Mouse (Mus musculus) frontal cortex, postnatal 10 days (tissue): ENCODE results near the gene Pnpla2.
"Not testable (repeated sequence)": the region's sequence is repeated elsewhere in the genome, so short reads cannot be mapped to it uniquely, and the experiment has no call there.

Experiments
- DNase-seq, 2 experiments: peaks; one replicate each; pipeline ENCODE4 v3.0.0; 2022; ENCODE audit warnings: low spot score in 2 of 2, mixed read lengths in 1 of 2

Pnpla2 gene

GRCm38 (mm10) chr7:141431434-141432185 lies 23.4 kb upstream of the Pnpla2 start:
- DNase-seq = peak in 1 of 2 experiments; percentile 15

GRCm38 (mm10) chr7:141432186-141432611 lies 22.8 kb upstream of the Pnpla2 start:
- DNase-seq = peak in 1 of 2 experiments; percentile 15

DNA sequence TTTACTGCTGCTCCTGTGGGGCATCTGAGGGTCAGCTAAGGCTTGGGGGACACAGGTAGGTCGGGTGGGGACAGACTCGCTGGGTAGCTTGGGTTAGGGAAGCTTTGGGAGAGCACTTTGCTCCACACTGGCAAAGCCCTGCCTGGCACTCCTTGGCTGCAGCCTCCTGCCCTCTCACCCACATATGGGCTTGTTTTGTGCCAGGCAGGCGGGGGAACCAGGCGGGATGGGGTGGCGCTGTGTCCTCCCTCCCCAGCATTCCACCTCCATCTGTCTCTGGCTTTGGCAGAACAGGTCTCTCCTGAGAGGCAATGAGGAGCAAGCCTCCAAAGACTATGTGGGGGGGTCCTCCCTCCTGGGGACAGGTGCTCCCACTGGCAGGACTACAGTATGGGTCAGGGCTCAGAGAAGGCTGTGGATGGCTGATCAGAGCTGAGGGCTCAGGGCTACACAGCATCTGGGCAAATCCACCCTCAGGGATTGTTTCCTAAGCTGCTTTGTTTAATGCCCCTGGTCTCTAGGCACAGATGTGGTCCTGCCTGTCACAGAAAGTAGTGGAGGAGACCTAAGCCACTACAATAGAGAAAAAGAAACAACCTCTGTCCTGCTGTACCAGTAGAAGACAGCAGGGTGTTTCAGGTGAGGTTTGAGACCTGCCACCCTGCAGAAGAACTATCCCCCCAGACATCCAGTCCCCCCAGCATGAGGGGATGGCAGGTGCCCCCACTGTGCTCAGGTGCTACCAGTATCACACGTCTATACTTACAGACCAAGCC lies 22.1 kb upstream of the Pnpla2 start:
- no peak for DNase-seq

DNA sequence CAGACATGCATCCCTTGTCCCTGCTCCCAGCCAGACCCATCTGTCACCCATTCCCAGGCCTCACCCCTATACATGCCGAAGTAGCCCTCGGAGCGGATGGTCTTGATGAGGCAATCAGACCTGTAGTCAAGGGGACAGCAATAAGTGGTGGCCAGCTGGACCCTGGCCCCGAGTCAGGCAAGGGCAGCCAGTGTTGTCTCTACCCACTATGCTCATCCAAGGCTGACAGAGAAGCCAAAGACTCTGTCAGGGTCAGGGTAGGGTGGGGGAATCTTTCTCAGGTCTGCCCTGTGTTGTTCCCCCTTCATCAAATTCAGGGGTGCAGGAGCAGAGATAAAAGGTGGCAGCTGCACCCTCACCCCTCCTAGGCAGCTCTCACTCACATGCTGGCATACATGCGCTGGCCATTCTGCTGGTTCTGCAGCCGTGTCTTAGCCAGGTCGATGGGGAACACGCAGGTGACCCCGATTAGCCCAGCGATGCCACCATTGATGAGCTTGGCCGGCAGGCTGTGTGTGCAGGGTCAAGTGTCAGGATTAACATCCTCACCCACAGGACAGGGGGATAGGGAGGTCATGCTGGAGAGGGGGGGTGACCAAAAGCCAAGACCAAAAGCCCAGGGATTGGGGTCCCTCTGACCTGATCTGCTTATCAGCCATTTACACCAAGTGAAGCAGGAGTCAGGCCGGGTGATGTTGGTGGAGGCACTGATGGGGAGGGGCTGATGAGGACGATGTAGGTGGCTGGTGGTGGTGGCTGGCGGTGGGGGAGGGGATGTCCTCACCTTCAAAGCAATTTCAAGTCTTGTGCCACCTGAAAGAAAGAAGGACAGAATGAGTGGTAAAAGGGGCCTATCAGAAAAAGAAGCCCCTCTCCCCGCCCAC lies 21.2 kb upstream of the Pnpla2 start:
- no peak for DNase-seq

DNA sequence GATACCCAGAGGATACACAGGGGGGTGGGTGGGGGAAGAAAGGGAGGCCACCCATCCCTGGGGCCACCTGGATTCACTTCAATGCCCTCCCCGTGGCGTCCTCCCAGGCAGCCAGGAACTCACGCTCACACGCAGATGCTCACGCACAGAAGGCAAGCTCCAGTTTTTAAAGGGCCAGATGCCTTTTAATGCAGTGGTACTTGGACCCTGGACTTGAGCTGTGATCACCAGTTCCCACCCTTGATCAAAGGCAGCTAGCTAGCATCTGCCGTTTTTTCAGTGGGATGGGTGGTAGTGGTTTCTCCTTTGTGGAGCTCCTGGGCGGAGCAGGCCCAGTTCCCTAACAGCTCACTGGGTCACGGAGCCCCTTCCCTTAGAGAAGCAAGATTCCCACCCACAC lies 20.5 kb upstream of the Pnpla2 start:
- DNase-seq = no peak

GRCm38 (mm10) chr7:141435129-141435855 lies 19.7 kb upstream of the Pnpla2 start:
- peak; percentile 14 to 43 for DNase-seq

DNA sequence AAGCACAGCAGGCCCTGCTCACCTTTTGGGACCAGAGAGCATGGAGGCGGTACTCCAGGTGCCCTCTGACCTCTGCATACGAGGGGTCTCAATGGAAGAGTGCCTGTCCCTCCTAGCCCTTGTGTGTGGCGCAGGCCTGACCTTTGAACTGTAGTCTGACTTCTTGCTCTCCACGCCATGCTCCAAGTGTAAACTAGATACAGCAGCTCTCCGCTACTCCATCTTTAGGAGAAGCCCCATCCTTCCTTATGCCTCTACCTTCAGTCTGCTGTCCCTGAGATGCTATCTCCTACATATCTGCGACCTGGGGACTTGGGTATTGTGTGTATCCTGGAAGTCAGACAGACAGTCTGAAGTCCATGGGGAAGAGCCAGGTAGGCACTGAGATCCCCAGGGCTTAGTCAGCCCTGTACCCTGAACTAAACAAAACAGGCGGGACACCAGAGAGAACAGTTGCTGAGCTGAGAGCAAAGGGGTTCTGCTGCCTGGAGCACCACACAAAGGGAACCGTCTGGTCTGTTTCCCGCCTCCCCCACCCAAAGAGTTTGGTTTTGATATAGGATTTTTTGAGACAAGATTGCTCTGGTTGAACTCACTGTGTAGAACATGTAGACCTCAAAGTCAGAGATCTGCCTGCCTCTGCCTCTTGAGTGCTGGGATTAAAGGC lies 19.0 kb upstream of the Pnpla2 start:
- peak; percentile 29 to 33 for DNase-seq

GRCm38 (mm10) chr7:141436523-141436892 lies 18.5 kb upstream of the Pnpla2 start:
- no peak for DNase-seq

- DNase-seq = peak; percentile 71 to 82
Measured at GRCm38 (mm10) chr7:141437178-141438120, 17.5 kb upstream of the Pnpla2 start, which contains the start of gene Slc25a22. Slc25a22 (minus strand) TSS chr7:141437892.

DNA sequence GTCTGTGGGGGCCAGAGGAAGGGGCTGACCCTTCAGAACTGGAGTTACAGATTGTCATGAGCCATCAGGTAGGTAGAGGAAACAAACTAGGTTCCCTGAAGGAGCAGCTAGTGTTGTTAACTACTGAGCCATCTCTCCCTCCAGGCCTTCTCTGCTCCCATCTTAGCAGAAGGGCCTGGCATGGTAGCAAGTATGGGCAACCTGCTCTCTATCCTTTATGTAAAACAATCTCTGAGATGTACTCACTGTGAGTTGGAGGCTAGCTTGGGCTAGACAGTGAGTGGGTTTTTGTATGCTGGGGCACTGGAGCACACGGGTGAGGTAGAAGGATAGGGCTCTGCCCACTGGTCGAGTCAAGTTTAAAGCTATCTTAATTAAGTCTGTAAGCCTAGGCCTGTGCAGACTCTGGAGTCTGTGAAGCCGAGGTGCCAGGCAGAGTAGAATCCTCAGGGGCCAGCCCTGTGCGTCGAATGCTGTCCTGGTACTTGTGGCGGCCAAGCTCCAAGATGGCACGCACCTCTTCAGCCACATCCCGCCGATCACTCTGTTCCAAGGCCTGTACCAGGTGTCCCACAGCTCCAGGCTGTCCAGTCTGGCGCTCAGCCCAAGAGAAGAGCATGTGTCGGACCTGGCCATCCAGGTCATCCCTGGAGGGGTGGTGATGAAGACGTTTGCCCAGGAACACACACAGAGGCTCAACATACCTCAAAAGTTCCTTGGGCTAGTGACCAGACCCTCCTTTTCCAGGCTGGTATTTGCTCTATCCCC lies 16.6 kb upstream of the Pnpla2 start:
- DNase-seq = peak; percentile 21 to 28

- DNase-seq = peak in 1 of 2 experiments; percentile 7
Measured at GRCm38 (mm10) chr7:141439140-141439679, 15.8 kb upstream of the Pnpla2 start.

DNA sequence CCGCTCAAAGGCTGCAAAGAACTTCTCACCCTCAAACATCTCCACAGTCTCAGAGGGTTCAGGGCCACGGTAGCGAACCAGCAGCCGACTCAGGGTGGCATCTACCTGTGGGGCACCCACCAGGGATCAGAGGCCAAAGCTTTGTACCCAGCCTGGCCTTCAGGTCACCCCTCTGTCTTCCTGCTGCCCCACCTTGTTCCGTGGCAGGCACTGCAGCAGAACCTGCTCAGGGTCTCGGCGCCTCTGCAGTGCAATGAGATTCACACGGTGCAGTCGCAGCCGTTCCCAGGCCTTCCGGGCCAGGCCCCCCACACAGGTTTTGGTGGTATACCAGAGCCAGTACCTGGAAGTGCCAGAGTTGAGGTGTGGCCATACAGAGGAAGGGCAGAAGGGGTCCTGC lies 15.2 kb upstream of the Pnpla2 start:
- peak; percentile 7 to 16 for DNase-seq

DNA sequence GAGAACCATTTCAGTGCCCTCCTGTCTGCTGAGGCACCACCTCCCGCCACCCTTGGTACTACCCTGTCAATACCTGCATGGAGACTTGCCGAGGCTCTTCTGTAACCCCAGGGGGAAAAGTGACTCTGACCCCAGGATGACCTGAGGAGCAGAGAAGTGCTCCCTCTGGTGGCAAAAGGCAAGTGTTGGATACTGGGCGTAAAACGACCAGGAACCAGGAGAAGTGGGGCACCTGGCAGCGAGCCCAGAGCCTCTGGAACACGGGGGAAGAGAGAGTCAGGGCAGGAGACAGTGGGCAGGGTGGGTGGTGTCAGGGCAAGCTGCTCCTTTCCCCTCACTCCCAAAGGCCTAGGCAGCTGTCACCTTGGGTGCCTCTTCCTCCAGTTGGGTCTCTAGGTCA lies 14.4 kb upstream of the Pnpla2 start:
- peak; percentile 58 to 60 for DNase-seq

GRCm38 (mm10) chr7:141441460-141441859 lies 13.5 kb upstream of the Pnpla2 start:
- DNase-seq = peak in 1 of 2 experiments; percentile 11

DNA sequence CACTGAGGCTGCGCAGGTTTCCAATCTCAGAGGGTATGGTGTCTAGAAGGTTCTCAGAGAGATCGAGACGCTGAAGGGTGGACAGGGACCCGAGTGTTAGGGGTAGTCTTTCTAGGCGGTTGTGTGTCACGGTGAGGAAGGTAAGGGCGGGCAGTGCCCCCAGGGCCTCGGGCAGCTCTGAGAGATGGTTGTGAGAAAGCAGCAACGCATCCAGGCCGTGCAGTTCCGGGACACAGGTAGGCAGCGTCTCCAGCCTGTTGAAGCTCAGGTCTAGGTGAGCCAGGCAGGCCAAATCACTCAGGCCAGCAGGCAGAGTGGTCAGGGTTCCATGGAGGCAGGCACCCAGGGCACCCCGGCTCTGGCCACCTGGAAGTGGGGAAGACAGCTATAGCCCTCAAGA lies 12.8 kb upstream of the Pnpla2 start:
- peak in 1 of 2 experiments; percentile 6 for DNase-seq

DNA sequence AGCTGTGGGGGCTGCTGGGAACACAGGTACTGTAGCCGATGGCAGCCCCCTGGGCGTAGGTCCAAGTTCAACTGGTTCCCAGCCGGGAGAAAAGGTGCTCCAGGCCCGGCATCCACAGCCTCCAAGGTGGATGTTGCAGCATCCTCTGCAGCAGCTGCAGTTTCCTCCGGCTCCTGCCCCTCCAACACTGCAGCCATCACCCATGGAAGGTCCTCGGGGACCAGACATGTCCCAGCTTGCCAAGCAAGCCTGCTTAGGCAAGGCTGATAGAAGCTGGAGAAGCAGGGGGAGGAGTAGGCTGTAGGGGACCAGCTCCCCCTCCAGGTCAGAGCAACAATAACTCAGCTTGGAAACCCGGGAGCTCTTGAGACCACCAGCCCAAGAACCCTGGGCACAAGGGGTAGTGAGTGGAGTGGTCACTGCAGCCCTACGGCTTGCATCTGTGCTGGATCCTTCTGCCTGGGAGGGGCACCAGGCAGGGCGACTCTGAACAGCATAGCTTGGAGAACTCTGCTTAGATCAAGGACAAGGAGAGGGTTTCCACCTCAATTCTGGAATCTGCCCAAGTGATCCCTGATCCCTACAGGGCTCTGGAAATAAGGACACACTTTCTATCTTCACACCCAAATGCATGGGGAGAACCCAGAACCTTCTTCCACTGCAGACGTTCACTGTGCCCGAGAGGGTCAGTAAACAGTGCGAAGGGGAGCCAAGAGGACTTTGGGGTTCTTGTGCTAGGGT lies 11.7 kb upstream of the Pnpla2 start:
- DNase-seq = peak; percentile 10 to 16

- peak; percentile 21 to 25 for DNase-seq
Measured at GRCm38 (mm10) chr7:141443828-141444237, 11.2 kb upstream of the Pnpla2 start, which contains the start of gene Pidd1. Pidd1 (minus strand) TSS chr7:141444025.

- not testable (repeated sequence) for DNase-seq
Measured at GRCm38 (mm10) chr7:141446374-141446773, 8.6 kb upstream of the Pnpla2 start.
